Mouse (Mus musculus) adrenal gland, postnatal 10 days (tissue): ENCODE measurements around the gene 2010111I01Rik. TPM values are rescaled to one million over a fixed set of nuclear protein-coding genes. Genes with fewer than 3 reads are reported as not detected.

Source experiments
- DNase-seq: peaks from one replicate; pipeline ENCODE4 v3.0.0; 2021; ENCODE audit warnings: mixed read lengths
- total RNA-seq, 2 experiments: library from RNA; stranded (reverse); gene quantifications; 2 replicates each; pipeline ENCODE4 v1.2.3; 2021

2010111I01Rik gene
- total RNA-seq, 2 experiments from 2014 or later: 57.3 to 99.7 TPM

GRCm38 (mm10) chr13:63315777-63316176 lies 351.1 kb downstream of the 2010111I01Rik start:
- no peak for DNase-seq

- DNase-seq: no peak
Measured at GRCm38 (mm10) chr13:63316407-63316806, 351.7 kb downstream of the 2010111I01Rik start.

- peak; percentile 67 for DNase-seq
Measured at GRCm38 (mm10) chr13:63317681-63318104, 353.0 kb downstream of the 2010111I01Rik start.

- DNase-seq: no peak
Measured at GRCm38 (mm10) chr13:63319814-63320213, 355.1 kb downstream of the 2010111I01Rik start.

GRCm38 (mm10) chr13:63321689-63322088 lies 357.0 kb downstream of the 2010111I01Rik start:
- DNase-seq: no peak

- DNase-seq: no peak
Measured at GRCm38 (mm10) chr13:63322756-63323155, 358.1 kb downstream of the 2010111I01Rik start.

GRCm38 (mm10) chr13:63323286-63324075 lies 358.8 kb downstream of the 2010111I01Rik start:
- peak; percentile 74 for DNase-seq

GRCm38 (mm10) chr13:63324311-63324710 lies 359.6 kb downstream of the 2010111I01Rik start:
- DNase-seq: no peak

- peak; percentile 61 for DNase-seq
Measured at GRCm38 (mm10) chr13:63324978-63325848, 360.5 kb downstream of the 2010111I01Rik start.

- DNase-seq: no peak
Measured at GRCm38 (mm10) chr13:63326015-63326414, 361.3 kb downstream of the 2010111I01Rik start.

- DNase-seq: no peak
Measured at GRCm38 (mm10) chr13:63330236-63330860, 365.7 kb downstream of the 2010111I01Rik start.

GRCm38 (mm10) chr13:63331379-63331778 lies 366.7 kb downstream of the 2010111I01Rik start:
- peak; percentile 86 for DNase-seq

- DNase-seq: peak; percentile 72
Measured at GRCm38 (mm10) chr13:63332576-63333300, 368.0 kb downstream of the 2010111I01Rik start.

GRCm38 (mm10) chr13:63335421-63336134 lies 370.9 kb downstream of the 2010111I01Rik start:
- peak; percentile 51 for DNase-seq

GRCm38 (mm10) chr13:63336335-63336734 lies 371.6 kb downstream of the 2010111I01Rik start:
- no peak for DNase-seq

- DNase-seq: no peak
Measured at GRCm38 (mm10) chr13:63337239-63337960, 372.7 kb downstream of the 2010111I01Rik start.

GRCm38 (mm10) chr13:63339946-63340345 lies 375.3 kb downstream of the 2010111I01Rik start:
- no peak for DNase-seq

GRCm38 (mm10) chr13:63342781-63343180 lies 378.1 kb downstream of the 2010111I01Rik start:
- no peak for DNase-seq

- no peak for DNase-seq
Measured at GRCm38 (mm10) chr13:63344481-63344880, 379.8 kb downstream of the 2010111I01Rik start.

GRCm38 (mm10) chr13:63345476-63346225 lies 381.0 kb downstream of the 2010111I01Rik start:
- DNase-seq: no peak
